Mouse (Mus musculus) thymus, postnatal 36 days (tissue): ENCODE results near the gene Smpd2.

Experiments
- DNase-seq, 2 experiments: peaks; one replicate each; pipeline ENCODE4 v3.0.0; 2022; ENCODE audit warnings: mixed read lengths in 2 of 2

The Smpd2 gene

DNA sequence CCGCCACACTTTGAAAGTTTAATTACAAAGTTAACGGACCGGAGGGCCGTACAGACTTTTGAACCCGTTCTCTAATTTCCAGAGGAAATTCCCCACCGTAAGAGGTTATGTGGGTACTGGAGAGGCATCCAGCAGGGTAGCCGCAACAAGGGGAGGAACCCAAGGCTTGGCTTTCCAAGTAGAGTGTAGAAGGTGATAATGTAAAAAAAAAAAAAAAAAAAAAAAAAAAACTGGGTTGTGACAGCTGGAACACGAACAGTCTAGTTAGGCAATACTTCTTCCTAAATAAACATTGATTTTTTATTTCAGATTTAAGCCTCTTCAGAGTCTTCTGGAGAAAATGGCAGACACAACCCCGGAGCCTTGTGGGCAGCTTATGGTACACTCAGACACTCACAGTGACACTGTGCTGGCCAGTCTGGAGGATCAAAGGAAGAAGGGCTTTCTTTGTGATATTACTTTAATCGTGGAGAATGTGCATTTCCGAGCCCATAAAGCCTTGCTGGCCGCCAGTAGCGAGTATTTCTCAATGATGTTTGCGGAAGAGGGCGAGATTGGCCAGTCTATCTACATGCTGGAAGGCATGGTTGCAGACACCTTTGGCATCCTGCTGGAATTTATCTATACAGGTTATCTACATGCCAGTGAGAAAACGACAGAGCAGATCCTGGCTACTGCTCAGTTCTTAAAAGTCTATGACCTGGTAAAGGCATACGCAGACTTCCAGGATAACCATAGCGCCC, 39.2 kb downstream of the Smpd2 start:
- DNase-seq = no peak

DNA sequence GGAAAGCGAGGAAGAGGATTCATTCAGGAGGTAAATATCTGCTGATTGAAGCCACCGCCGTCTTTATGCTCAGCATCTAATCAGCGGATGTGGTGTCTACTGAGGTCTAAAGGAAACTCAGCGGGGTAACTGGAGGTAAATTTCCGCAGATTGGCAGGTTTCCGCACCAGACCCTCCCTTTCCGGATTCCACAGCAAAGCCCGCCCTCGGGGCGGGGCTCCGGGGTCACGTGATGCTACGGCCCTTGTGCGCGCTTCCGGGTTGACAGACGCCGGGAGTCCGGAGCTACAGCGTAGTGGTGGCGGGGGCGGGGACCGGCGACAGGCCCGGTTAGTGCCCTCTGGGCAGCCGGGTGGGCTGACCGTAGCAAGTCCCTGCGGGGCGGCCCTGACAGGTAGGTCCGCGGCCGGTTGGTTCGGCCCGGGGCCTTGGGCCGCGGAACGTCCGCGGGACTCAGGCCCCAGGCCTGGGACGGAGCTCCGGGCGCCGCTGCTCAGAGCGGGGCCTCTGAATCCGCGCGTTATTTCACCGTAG, 40.0 kb downstream of the Smpd2 start, which contains the start of gene Zbtb24:
Zbtb24 (plus strand) TSS at position 247 of the 534 bp plus-strand sequence.
- DNase-seq = peak; percentile 97 to 98

DNA sequence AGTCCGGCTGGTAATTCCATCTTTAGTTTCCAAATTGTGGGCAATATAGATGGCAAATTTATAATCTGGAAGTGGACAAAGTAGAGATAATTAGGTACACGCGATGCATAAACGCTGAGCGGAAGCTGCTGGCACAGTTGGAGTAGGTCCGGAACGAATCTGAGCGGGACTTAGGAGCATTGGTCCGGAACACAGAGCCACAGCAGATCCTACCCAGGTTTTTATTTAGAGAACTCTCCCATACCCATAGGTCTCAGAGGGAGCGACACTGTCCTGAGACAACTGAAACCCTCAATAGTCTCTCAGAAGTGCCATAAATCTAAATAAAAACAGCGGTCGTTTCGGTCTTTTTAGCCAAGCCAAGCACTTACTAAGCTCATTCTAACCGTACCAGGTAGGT, 40.5 kb downstream of the Smpd2 start:
- peak in 1 of 2 experiments; percentile 12 for DNase-seq

- DNase-seq = no peak
Measured at GRCm38 (mm10) chr10:41448216-41448615, 42.0 kb downstream of the Smpd2 start.
